Comparison of ENCODE assay signal across 29 mouse cellular contexts in genomic region chr15:88916366-88916765, GRCm38 (mm10). TPM values are rescaled to one million over a fixed set of nuclear protein-coding genes. Genes with fewer than 3 reads are reported as not detected.
DNase-seq lines count a peak whose midpoint lies in the region; ATAC-seq and TF ChIP-seq lines count a peak whose summit lies in the region.
"Had no signal": no experiment of that assay in that cellular context is flagged by ENCODE, and none has a peak within 500 bp of the region (broad histone marks: within the 10 kb centered on the region; RNA-seq: fewer than 3 reads in every experiment).

No protein-coding gene starts in this region.

- 49% methylated on average over 3 of the region's 3 CpGs for WGBS in liver, postnatal 0 days (ENCODE audit: insufficient replicate concordance)
- 44% methylated on average over 3 of the region's 3 CpGs for WGBS in intestine, embryonic 15.5 days
- whole genome bisulfite sequencing in stomach, embryonic 16.5 days = 47% methylated on average over 3 of the region's 3 CpGs

- H3K27me3 ChIP-seq in liver, postnatal 0 days (ENCODE audit: insufficient read depth, low read length) = no peaks in the 10 kb centered on the region
- no peaks in the 10 kb centered on the region for H3K27me3 ChIP-seq in intestine, embryonic 15.5 days (replicated peaks)
- H3K27me3 ChIP-seq in stomach, embryonic 16.5 days (ENCODE audit: control insufficient read depth, insufficient read depth, low read length) = no peaks in the 10 kb centered on the region
- H3K27me3 ChIP-seq: heart, embryonic 15.5 days; liver, embryonic 15.5 days had no signal

- no peak overlapping the region for H3K4me2 ChIP-seq in liver, postnatal 0 days (ENCODE audit: low read depth, low read length)
- H3K4me2 ChIP-seq in intestine, embryonic 15.5 days (replicated peaks) = no peak overlapping the region
- H3K4me2 ChIP-seq in stomach, embryonic 16.5 days (ENCODE audit: low read depth, low read length) = no peak overlapping the region
- H3K4me2 ChIP-seq: heart, embryonic 15.5 days; hindbrain, embryonic 14.5 days; liver, embryonic 15.5 days had no signal

- H3K9me3 ChIP-seq in liver, postnatal 0 days (ENCODE audit: low read length) = no peaks in the 10 kb centered on the region
- no peaks in the 10 kb centered on the region for H3K9me3 ChIP-seq in intestine, embryonic 15.5 days
- no peaks in the 10 kb centered on the region for H3K9me3 ChIP-seq in stomach, embryonic 16.5 days (replicated peaks; ENCODE audit: control insufficient read depth, low read length)
- H3K9me3 ChIP-seq: heart, embryonic 10.5 days; heart, embryonic 15.5 days; liver, embryonic 15.5 days had no signal

- peak; percentile 31 for DNase-seq in liver, postnatal 0 days
- DNase-seq in liver = no peak
- DNase-seq in ES-CJ7 (ENCODE audit: low read depth, low spot score) = peak; percentile 72
- DNase-seq in urinary bladder, adult 18-20 months (ENCODE audit: low spot score in 2 of 2) = no peak
- no peak for DNase-seq in layer of hippocampus, adult 11-12 months (ENCODE audit: low spot score)
- DNase-seq: adrenal gland, postnatal 14 days; cerebellum, adult 11-12 months; cerebellum, adult 9-11 months; gastrocnemius, postnatal 10 days; heart, postnatal 36 days; kidney, adult 2 months; layer of hippocampus, postnatal 36 days; left cerebral cortex, postnatal 4 days; midbrain, embryonic 14.5 days; spleen, adult 18-20 months had no signal

- ATAC-seq in liver, postnatal 0 days = peak; percentile 30; the same call in 1 of the 2 replicates
- ATAC-seq in intestine, embryonic 15.5 days = peak; percentile 58
- ATAC-seq in stomach, embryonic 16.5 days (ENCODE audit: insufficient read depth, low FRiP score) = peak; percentile 58
- ATAC-seq in granulocyte monocyte progenitor cell, adult 5-6 weeks (replicated peaks; ENCODE audit: poor library complexity, severe bottlenecking) = no peak
- ATAC-seq: forebrain, embryonic 16.5 days; lung, postnatal 0 days had no signal

- no peak overlapping the region for H3K27ac ChIP-seq in liver, postnatal 0 days (ENCODE audit: low read depth)
- H3K27ac ChIP-seq in intestine, embryonic 15.5 days = no peak overlapping the region
- H3K27ac ChIP-seq in stomach, embryonic 16.5 days (ENCODE audit: low read length) = no peak overlapping the region
- H3K27ac ChIP-seq: heart, embryonic 10.5 days; heart, embryonic 15.5 days; hindbrain, embryonic 14.5 days; liver, embryonic 15.5 days had no signal

- H3K4me3 ChIP-seq in liver, postnatal 0 days (ENCODE audit: low read depth, low read length) = no peak overlapping the region
- no peak overlapping the region for H3K4me3 ChIP-seq in intestine, embryonic 15.5 days (replicated peaks)
- no peak overlapping the region for H3K4me3 ChIP-seq in stomach, embryonic 16.5 days (replicated peaks; ENCODE audit: low read length)
- H3K4me3 ChIP-seq: erythroblast, embryonic 14.5 days; heart, embryonic 10.5 days; heart, embryonic 15.5 days; liver, embryonic 15.5 days had no signal

- no peak for TF ChIP-seq EP300 in liver, postnatal 0 days (IDR thresholded peaks at IDR 0.05; ENCODE audit: low read depth)

- TF ChIP-seq CTCF in liver, postnatal 0 days (IDR thresholded peaks at IDR 0.05; ENCODE audit: low read depth) = no peak

- H3K4me1 ChIP-seq in liver, postnatal 0 days (ENCODE audit: insufficient read depth) = 0 out of 2 replicates have a peak, but pooled peaks cover 4% of the 10 kb centered on the region
- H3K4me1 ChIP-seq in intestine, embryonic 15.5 days (replicated peaks) = peaks cover 3% of the 10 kb centered on the region; the same call in 1 of the 2 replicates
- H3K4me1 ChIP-seq in stomach, embryonic 16.5 days (ENCODE audit: control insufficient read depth, insufficient read depth, low read length) = no peaks in the 10 kb centered on the region
- H3K4me1 ChIP-seq: heart, embryonic 15.5 days; liver, embryonic 15.5 days had no signal

- H3K9ac ChIP-seq in liver, postnatal 0 days (replicated peaks) = no peak overlapping the region
- no peak overlapping the region for H3K9ac ChIP-seq in intestine, embryonic 15.5 days
- no peak overlapping the region for H3K9ac ChIP-seq in stomach, embryonic 16.5 days (ENCODE audit: low read length)
- H3K9ac ChIP-seq: heart, embryonic 15.5 days; hindbrain, embryonic 14.5 days; liver, embryonic 15.5 days had no signal

- no peaks in the 10 kb centered on the region for H3K36me3 ChIP-seq in liver, postnatal 0 days (replicated peaks; ENCODE audit: insufficient read depth, low read length)
- no peaks in the 10 kb centered on the region for H3K36me3 ChIP-seq in intestine, embryonic 15.5 days
- H3K36me3 ChIP-seq in stomach, embryonic 16.5 days (ENCODE audit: control insufficient read depth, insufficient read depth, low read length) = no peaks in the 10 kb centered on the region
- H3K36me3 ChIP-seq: heart, embryonic 10.5 days; heart, embryonic 15.5 days; liver, embryonic 15.5 days had no signal

RNA-seq across cellular contexts. Expression of gene Ttll8, which starts 37.9 kb away (rescaled TPM):
- polyA plus RNA-seq in liver, postnatal 0 days (2015; fragmentation: Nextera tagmentation; extraction: Ambion mirVana) = not detected in 2 replicates
- not detected in 2 replicates for polyA plus RNA-seq in intestine, embryonic 15.5 days (2015; fragmentation: Nextera tagmentation; extraction: Ambion mirVana)
- not detected in 2 replicates for polyA plus RNA-seq in stomach, embryonic 16.5 days (2015; fragmentation: Nextera tagmentation; extraction: Ambion mirVana)
- total RNA-seq in granulocyte monocyte progenitor cell, adult 5-6 weeks (2014; fragmentation: Nextera tagmentation) = not detected in 2 replicates
- not detected in 2 replicates for total RNA-seq in granulocyte monocyte progenitor cell, adult 5-6 weeks (2017)
- total RNA-seq: adrenal gland, postnatal 14 days; common myeloid progenitor, adult 5-6 weeks; gastrocnemius, postnatal 10 days; heart, postnatal 36 days; neutrophil, adult 5-6 weeks had no signal
- polyA plus RNA-seq: erythroblast, embryonic 14.5 days; heart, embryonic 10.5 days; heart, embryonic 15.5 days; hindbrain, embryonic 14.5 days; kidney, embryonic 16.5 days; liver, embryonic 15.5 days; midbrain, embryonic 14.5 days; neural tube, embryonic 11.5 days had no signal

RNA-seq across cellular contexts. Expression of gene Pim3, which starts 54.4 kb away (rescaled TPM):
- polyA plus RNA-seq in liver, postnatal 0 days (2015; fragmentation: Nextera tagmentation; extraction: Ambion mirVana) = 18.4 and 34.2 TPM in 2 replicates
- polyA plus RNA-seq in intestine, embryonic 15.5 days (2015; fragmentation: Nextera tagmentation; extraction: Ambion mirVana) = 53.8 and 54.5 TPM in 2 replicates
- 58.3 and 59.0 TPM in 2 replicates for polyA plus RNA-seq in stomach, embryonic 16.5 days (2015; fragmentation: Nextera tagmentation; extraction: Ambion mirVana)
- total RNA-seq in granulocyte monocyte progenitor cell, adult 5-6 weeks (2014; fragmentation: Nextera tagmentation) = 13.8 and 14.6 TPM in 2 replicates
- 13.0 and 21.3 TPM in 2 replicates for total RNA-seq in granulocyte monocyte progenitor cell, adult 5-6 weeks (2017)

Comparison
In these comparisons a context has a peak if more than half of its experiments do, and no peak if none do; other contexts are left out.
1. DNase-seq: peak in liver, postnatal 0 days (single experiment) and ES-CJ7 (single experiment); none in liver (single experiment), urinary bladder, adult 18-20 months (0 of 2) and layer of hippocampus, adult 11-12 months (single experiment).